Mouse (Mus musculus) liver, embryonic 16.5 days (tissue): ENCODE measurements around the gene Ankrd12. TPM values are rescaled to one million over a fixed set of nuclear protein-coding genes. Genes with fewer than 3 reads are reported as not detected.

Experiments
- ATAC-seq: fragments of 200-750 bp; cut with Nextera tagmentation; 2 replicates; pipeline ENCODE4 v1.8.0; 2017; ENCODE audit warnings: low read depth, mild to moderate bottlenecking, moderate number of reproducible peaks, moderate library complexity
- H3K27ac ChIP-seq: fragments of 300-500 bp; sonication (generic); 2 replicates; pipeline ENCODE4 v1.5.1; 2014; ENCODE audit warnings: mild to moderate bottlenecking, low read length
- H3K27me3 ChIP-seq: fragments of 300-500 bp; sonication (generic); 2 replicates; pipeline ENCODE4 v1.6.1; 2014; ENCODE audit warnings: low read depth, low read length, mixed read lengths; ENCODE audit not compliant: control insufficient read depth, insufficient read depth
- H3K36me3 ChIP-seq: fragments of 300-500 bp; sonication (generic); 2 replicates; pipeline ENCODE4 v1.6.1; 2014; ENCODE audit warnings: mild to moderate bottlenecking; ENCODE audit not compliant: control insufficient read depth, insufficient read depth
- H3K4me1 ChIP-seq: fragments of 300-500 bp; sonication (generic); 2 replicates; pipeline ENCODE4 v1.6.1; 2014; ENCODE audit warnings: low read depth, low read length, mixed read lengths; ENCODE audit not compliant: control insufficient read depth
- H3K4me2 ChIP-seq: fragments of 300-500 bp; sonication (generic); 2 replicates; pipeline ENCODE4 v1.6.1; 2014; ENCODE audit warnings: low read depth, low read length, mixed read lengths
- H3K4me3 ChIP-seq: fragments of 300-500 bp; sonication (generic); 2 replicates; pipeline ENCODE4 v1.5.1; 2014; ENCODE audit warnings: low read depth, mild to moderate bottlenecking, low read length
- H3K9ac ChIP-seq: fragments of 300-500 bp; sonication (generic); 2 replicates; pipeline ENCODE4 v1.6.1; 2014; ENCODE audit warnings: low read depth, low read length
- H3K9me3 ChIP-seq: fragments of 300-500 bp; sonication (generic); replicated peaks from 2 replicates; pipeline ENCODE4 v1.6.1; 2016; ENCODE audit warnings: low read length; ENCODE audit not compliant: control insufficient read depth
- WGBS: fragments of 180-500 bp; shearing (Covaris S2); extraction: QIAGEN DNeasy Blood & Tissue Kit; methylation state at CpG from one replicate; pipeline ENCODE4 v1.1.7; 2014; ENCODE audit not compliant: insufficient replicate concordance; 5-methylcytosine and 5-hydroxymethylcytosine counted together
- polyA plus RNA-seq: library from polyadenylated mRNA; unstranded; fragments of >200 nt; fragmentation: Nextera tagmentation; extraction: Ambion mirVana; gene quantifications from 2 replicates; pipeline ENCODE4 v1.2.1, GENCODE M21; 2015

Ankrd12 gene
- polyA plus RNA-seq, 1 experiment from 2014 or later: 9.1 TPM

GRCm38 (mm10) chr17:66092065-66092464 is 15.2 kb upstream of the Ankrd12 start:
- H3K4me3 ChIP-seq: no peak overlapping the region

GRCm38 (mm10) chr17:66091392-66091791 is 14.5 kb upstream of the Ankrd12 start:
- WGBS: 82% methylated on average over 2 of the region's 2 CpGs
- no peak for ATAC-seq
- H3K27ac ChIP-seq: no peak overlapping the region
- no peaks in the 10 kb centered on the region for H3K27me3 ChIP-seq
- H3K4me1 ChIP-seq: no peaks in the 10 kb centered on the region
- no peaks in the 10 kb centered on the region for H3K9me3 ChIP-seq
- no peak overlapping the region for H3K4me2 ChIP-seq
- no peak overlapping the region for H3K4me3 ChIP-seq
- no peak overlapping the region for H3K9ac ChIP-seq
- peaks cover 8% of the 10 kb centered on the region for H3K36me3 ChIP-seq

More at GRCm38 (mm10) chr17:66092065-66092464, 15.2 kb upstream of the Ankrd12 start:
- ATAC-seq: no peak
- H3K36me3 ChIP-seq: peaks cover 7% of the 10 kb centered on the region
- no peaks in the 10 kb centered on the region for H3K27me3 ChIP-seq
- no peak overlapping the region for H3K27ac ChIP-seq
- H3K4me1 ChIP-seq: no peaks in the 10 kb centered on the region
- 85% methylated on average over 2 of the region's 2 CpGs for WGBS
- H3K9me3 ChIP-seq: no peaks in the 10 kb centered on the region
- H3K9ac ChIP-seq: no peak overlapping the region
- no peak overlapping the region for H3K4me2 ChIP-seq

- H3K36me3 ChIP-seq: peaks cover 8% of the 10 kb centered on the region
- no peaks in the 10 kb centered on the region for H3K4me1 ChIP-seq
- no peak for ATAC-seq
- no peak overlapping the region for H3K9ac ChIP-seq
- H3K4me2 ChIP-seq: no peak overlapping the region
- H3K9me3 ChIP-seq: no peaks in the 10 kb centered on the region
- H3K4me3 ChIP-seq: no peak overlapping the region
- H3K27me3 ChIP-seq: no peaks in the 10 kb centered on the region
- H3K27ac ChIP-seq: no peak overlapping the region
Measured at GRCm38 (mm10) chr17:66090251-66090650, 13.4 kb upstream of the Ankrd12 start.

DNA sequence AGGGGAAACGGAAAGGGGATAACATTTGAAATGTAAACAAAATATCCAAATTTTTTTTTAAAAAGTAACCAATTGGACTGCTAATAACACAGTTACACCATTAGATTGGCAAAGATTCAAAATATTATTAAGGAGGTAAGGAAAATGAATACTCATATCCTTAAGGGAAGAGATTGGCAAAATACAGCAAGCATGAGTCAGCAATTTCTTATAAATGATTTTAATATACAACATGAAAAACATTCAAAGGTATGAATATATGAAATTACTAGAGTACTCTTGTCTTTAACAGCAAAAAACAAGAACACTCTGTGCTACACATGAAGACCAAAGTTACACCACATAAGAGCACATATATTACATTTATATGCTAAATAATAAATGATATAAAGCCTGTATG is 8.1 kb upstream of the Ankrd12 start:
- no peak overlapping the region for H3K4me3 ChIP-seq
- H3K4me2 ChIP-seq: no peak overlapping the region
- WGBS: 88% methylated on average over 1 of the region's 1 CpGs
- no peak overlapping the region for H3K27ac ChIP-seq
- H3K9me3 ChIP-seq: no peaks in the 10 kb centered on the region
- no peak for ATAC-seq
- no peaks in the 10 kb centered on the region for H3K27me3 ChIP-seq
- no peaks in the 10 kb centered on the region for H3K4me1 ChIP-seq
- H3K36me3 ChIP-seq: peaks cover 10% of the 10 kb centered on the region
- H3K9ac ChIP-seq: no peak overlapping the region

DNA sequence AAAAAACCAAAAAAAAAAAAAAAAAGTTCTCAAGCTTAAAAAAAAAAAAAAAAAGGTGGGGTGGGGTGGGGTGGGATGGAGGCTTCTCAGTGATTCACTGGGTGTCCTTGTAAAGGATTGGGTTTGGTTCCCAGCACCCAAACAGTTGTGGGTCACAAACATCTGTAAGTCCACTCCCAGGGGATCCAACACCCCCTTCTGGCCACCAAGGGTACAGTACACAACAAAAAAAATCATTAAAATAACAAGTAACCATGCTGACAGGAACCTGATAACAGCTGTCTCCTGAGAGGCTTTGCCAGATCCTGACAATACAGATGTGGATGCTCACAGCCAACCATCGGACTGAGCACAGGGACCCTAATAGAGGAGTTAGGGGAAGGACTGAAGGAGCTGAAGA is 7.6 kb upstream of the Ankrd12 start:
- H3K27ac ChIP-seq: no peak overlapping the region
- H3K36me3 ChIP-seq: peaks cover 14% of the 10 kb centered on the region
- no peak overlapping the region for H3K9ac ChIP-seq
- no peak overlapping the region for H3K4me3 ChIP-seq
- no peaks in the 10 kb centered on the region for H3K4me1 ChIP-seq
- H3K9me3 ChIP-seq: no peaks in the 10 kb centered on the region
- ATAC-seq: no peak
- 80% methylated on average over 1 of the region's 1 CpGs for WGBS
- no peak overlapping the region for H3K4me2 ChIP-seq
- H3K27me3 ChIP-seq: no peaks in the 10 kb centered on the region

- H3K9ac ChIP-seq: peak overlapping the region; percentile 81
- under 1% methylated on average over 23 of the region's 23 CpGs for WGBS
- peak; percentile 23; the same call in 1 of the 2 replicates for ATAC-seq
- H3K27ac ChIP-seq: peak overlapping the region; percentile 80
- peak overlapping the region; percentile 95 for H3K4me3 ChIP-seq
- no peaks in the 10 kb centered on the region for H3K9me3 ChIP-seq
- no peaks in the 10 kb centered on the region for H3K27me3 ChIP-seq
- H3K36me3 ChIP-seq: peaks cover 8% of the 10 kb centered on the region
- H3K4me1 ChIP-seq: peaks cover 16% of the 10 kb centered on the region
- H3K4me2 ChIP-seq: peak overlapping the region; percentile 99
Measured at GRCm38 (mm10) chr17:66077437-66077850, 555 bp upstream of the Ankrd12 start.

DNA sequence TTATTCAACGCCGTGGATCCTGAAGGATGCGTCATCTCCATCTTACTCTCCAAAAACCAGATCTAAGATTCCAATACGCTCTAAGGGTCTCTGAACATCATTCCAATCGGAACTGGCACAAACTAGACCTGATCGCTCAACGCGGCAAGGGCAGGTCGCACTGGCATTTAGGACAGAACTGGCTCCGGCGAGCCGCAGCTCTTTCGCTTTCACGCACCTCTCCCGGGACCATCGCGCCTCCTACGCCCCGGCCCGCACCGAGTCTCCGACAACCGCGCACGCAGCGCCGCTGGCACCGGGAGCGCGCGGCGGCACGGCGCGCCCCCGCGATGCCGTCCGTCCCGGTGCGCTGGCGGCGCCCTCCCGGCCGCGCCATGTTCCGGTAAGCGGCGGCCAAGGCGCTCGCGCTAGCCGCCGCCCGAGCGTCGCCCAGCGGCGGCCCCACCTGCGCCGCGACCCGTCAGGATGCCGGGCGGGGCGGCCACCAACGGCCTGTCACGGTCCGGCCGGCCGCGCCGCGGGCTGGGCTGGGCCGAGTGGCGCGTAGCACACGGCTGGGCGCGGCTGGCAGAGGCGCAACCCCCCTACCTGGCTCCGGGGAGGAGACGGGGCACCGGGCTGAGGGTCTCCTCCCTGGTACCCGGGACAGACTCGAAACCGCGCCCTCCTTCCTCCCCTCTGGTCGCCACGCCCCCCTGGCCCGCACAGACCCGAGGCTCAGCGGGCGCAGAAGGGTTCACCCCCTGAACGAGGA is 538 bp downstream of the Ankrd12 start:
- Histone ChIP-seq H3K4me3 (peak overlapping the region; percentile 95), H3K4me1 (peaks cover 19% of the 10 kb centered on the region), H3K27me3 (no peaks in the 10 kb centered on the region), H3K4me2 (peak overlapping the region; percentile 88), H3K9ac (peak overlapping the region; percentile 92), H3K27ac (peak overlapping the region; percentile 99), H3K9me3 (no peaks in the 10 kb centered on the region), H3K36me3 (peaks cover 8% of the 10 kb centered on the region)
- peak; percentile 76 for ATAC-seq
- under 1% methylated on average over 86 of the region's 95 CpGs for WGBS

- Histone ChIP-seq H3K4me1 (peaks cover 19% of the 10 kb centered on the region), H3K27ac (peak overlapping the region; percentile 99), H3K4me2 (peak overlapping the region; percentile 88), H3K27me3 (no peaks in the 10 kb centered on the region), H3K4me3 (peak overlapping the region; percentile 95), H3K9me3 (no peaks in the 10 kb centered on the region), H3K9ac (peak overlapping the region; percentile 92), H3K36me3 (peaks cover 8% of the 10 kb centered on the region)
- WGBS: 7% methylated on average over 12 of the region's 12 CpGs
- ATAC-seq: no peak
Measured at GRCm38 (mm10) chr17:66075827-66076173, 1.1 kb downstream of the Ankrd12 start.

DNA sequence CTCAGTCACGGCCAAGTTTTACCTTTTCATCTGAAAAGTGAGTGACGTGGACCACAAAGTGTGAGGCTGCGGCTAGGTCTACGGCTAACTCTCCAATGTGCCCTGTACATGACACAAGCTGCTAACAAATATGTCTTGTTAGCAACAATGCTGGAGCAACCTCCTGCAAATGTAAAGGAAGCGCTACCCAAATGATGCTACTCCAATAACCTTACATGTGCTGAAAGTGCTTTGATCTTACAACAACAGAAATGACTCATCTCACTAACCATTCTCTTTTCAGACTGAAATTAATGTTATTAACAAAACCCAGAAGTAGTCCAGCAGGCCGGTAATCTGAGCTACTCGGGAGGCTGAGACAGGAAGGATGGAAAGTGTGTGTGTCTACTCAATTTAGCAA is 2.9 kb downstream of the Ankrd12 start:
- H3K27me3 ChIP-seq: no peaks in the 10 kb centered on the region
- H3K9me3 ChIP-seq: no peaks in the 10 kb centered on the region
- H3K4me1 ChIP-seq: peaks cover 19% of the 10 kb centered on the region
- no peaks in the 10 kb centered on the region for H3K36me3 ChIP-seq
- H3K4me3 ChIP-seq: no peak overlapping the region
- H3K9ac ChIP-seq: no peak overlapping the region
- WGBS: 77% methylated on average over 7 of the region's 7 CpGs
- ATAC-seq: no peak
- no peak overlapping the region for H3K4me2 ChIP-seq
- no peak overlapping the region for H3K27ac ChIP-seq
